Mouse (Mus musculus): ENCODE data around the gene Gm49337.

Gm49337 gene

DNA sequence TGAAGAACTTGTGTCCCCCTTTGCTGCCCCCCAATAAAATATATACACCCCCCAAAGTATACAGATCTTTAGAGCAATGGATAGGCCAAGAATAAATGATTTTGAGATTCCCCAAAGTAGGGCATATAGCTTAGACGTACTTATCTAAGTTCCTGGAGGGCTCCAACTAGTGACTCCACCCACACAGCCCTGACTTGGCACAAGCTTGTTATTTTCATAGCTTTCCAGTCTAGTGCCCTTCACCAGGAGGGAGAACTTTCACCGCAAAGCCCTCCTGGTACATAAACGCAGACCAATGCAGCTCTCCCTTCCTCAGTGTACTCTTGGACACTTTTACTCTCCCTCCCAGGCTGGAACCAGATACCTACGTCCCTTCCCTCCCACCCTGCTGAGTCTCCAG lies 11.0 kb upstream of the Gm49337 start:
- in situ Hi-C loops (cut with MboI, MseI) = no loop called here

DNA sequence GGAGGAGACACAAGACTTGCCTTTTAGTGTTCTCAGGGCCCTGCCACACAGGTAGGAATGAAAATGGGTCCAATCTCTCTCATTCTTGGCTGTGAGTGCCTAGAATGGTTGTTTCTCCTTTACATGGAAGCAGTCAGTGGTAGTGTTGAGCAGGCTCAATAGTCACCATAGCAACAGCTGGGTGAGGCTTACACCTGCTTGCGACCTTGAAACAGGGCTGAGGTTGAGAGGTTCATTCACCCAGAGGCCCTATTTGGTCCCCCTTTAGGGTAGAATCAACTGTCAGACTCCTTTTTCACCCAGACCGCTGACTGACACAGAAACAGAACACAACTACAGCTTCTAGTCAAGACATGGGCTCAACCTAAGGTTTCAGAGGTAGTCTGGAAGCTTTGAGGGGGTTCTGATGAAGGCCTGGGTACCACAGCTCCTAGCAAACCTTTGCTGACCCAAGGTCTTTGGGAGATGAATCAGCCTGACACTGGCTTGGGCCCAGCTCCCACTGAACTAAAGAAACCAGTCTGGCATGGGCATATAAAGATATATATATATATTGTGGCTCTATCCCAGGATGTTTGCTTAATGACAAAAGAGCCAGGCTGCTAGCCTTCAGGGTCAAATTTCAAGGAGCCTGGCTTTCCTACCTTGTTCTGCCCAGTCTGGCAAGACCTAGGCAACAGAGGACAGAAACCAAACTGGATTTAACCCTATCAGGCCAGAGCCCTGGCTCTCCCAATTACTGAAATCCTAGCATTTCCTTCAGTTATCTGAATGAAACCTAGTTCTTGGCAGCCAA lies 8.2 kb upstream of the Gm49337 start:
- in situ Hi-C loops (cut with MboI, MseI) = no loop called here

DNA sequence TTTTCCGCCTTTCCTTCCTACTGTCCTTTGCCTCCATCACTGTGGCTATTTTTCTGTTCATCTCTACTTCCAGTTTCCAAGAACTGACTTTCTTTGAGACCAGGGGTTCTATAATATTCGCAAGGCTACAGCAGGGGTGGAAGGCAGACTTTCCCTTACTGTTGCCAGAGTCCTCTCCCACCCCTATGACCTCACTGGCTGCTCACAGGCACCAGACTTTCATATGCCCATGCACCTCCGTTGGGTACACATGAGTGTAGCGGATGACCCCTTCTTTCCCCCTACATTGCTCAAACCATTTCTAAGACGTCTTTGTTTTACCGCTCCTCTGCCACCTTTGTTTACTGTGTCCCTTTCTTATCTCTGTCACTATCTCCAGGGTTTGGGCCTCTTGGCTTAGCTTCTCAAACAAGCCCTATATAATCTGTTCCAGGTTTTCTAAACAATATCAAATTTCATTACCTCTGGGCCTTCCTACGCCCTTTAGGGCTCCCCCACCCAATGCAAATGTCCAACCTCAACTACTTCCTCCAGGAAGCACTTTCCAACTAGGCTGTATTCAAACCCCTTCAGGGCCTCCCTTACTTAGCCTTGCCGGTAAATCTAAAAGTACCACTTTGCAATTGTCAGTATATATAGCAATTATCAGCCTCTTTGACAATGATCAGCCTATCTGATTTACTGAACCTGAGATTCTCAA lies 7.3 kb upstream of the Gm49337 start:
- in situ Hi-C loops (cut with MboI, MseI) = no loop called here

DNA sequence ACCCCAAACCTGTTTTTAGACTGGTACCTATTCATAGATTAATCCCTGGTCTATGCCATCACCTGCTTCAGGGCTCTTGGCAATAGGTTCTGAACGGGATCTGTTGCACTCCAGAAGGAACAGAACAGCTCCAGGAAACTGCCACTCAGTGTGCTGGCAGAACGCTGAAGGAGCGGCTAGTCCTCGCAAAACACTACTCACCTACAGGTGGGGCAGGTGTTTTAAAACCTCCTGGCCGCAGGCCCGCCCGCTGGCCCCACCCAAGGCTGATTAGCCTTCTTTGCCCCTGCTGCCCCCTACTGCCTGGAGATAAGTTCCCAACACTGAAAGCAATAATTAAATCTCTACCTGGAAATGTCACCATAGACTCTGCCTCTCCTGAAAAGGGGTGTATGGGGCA lies 5.8 kb upstream of the Gm49337 start, which contains the start of gene Tspan1:
Tspan1 (minus strand) TSS at position 198 of the 400 bp plus-strand sequence.
- in situ Hi-C loops (cut with MboI, MseI) = no loop called here

DNA sequence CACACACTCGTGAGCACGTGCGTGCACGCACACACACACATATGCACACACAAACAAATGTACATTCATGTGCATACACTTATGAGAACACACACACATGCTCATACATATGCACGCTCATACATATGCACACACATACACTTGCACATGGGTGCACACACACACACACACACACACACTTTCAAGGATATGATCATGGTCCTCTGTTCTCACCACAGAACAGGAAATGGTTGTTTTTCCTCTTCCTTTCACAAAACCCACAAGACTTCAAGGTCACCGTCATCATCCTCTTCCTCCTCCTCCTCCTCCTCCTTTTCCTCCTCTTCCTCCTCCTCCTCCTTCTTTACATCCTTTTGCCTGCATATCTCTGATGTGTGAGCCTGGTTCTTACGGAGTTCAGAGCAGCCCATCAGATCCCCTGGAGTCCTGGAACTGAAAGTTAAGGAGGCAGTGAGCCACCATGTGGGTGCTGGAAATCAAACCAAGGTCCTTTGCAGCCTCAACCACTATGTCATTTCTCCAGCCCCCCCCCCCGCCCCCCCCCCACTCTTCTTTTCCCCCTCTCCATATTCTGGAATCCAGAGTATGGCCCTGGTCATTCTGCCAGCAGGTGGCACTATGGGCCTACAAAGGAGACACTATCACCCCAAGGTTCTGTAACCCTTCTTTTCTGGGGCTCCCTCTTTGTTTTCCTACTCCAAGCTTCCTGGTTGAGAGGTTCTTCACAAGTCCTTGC lies 4.4 kb upstream of the Gm49337 start:
- in situ Hi-C loops (cut with MboI, MseI) = no loop called here

DNA sequence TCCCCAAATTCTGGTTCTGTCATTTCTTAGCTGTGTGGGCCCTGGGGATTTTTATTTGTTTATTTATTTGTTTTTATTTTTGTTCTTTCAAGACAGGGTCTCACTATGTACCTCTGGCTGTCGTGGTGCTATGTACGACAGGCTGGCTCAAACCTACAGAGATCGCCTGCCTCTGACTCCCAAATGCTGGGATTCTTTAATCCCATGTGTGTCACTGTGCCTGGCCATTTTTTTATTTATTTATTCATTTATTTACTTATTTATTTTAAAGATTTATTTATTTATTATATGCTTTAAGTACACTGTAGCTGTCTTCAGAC lies 3.9 kb upstream of the Gm49337 start:
- in situ Hi-C loops (cut with MboI, MseI) = no loop called here

DNA sequence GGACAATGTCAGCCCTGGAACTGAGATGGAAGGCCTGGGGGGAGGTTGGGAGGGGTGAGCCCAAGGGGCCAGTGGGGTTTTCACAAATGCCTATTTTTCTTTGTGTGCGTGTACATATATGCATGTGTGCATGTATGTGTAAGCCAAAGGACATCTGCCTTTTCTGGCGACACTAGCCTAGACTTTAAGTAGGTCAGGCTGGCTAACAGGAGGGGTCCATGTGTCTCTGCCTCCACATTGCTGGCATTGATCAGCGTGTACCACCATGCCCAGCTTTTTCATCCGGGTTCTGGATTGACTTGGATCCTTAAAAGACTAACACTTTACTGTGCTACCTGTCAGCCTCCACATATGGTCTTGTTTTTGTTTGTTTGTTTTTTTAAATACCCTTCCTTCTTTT lies 568 bp downstream of the Gm49337 start:
- in situ Hi-C loops (cut with MboI, MseI) = loop anchor here (5.0 kb wide), 2 partner anchors 69 to 74 kb away; no protein-coding TSS in a partner anchor

DNA sequence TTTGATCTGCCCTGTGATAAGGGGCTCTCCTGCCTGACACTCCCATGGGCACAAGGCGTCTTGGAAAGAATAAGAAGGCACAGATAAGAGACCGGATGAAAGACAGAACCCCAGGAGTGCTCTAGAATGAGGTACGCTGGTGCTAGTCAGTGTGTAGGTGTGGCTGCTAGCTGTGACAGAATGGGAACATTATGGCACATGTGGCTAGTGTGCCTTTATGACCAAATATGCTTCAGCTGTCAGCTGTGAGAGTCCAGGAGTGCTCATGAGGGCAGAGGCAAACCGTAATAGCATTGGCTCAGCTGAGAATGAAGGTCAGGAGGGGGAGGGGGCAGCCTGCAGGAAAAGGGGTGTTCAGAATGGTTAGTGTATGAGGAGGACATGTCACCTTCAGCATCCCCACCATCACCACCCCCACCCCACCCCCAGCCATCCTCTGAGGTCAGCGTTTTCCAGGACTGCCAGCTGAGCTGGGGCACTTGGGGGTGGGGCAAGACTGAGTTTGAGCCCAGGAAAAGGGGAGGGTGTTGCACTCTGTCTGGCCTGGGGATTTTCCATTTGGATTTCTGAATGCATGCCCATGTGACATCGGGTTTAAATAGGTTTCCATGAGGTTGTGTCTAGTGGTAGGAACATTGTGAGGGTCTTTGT lies 1.4 kb downstream of the Gm49337 start:
- in situ Hi-C loops (cut with MboI, MseI) = loop anchor here (5.0 kb wide), 2 partner anchors 68 to 73 kb away; no protein-coding TSS in a partner anchor

DNA sequence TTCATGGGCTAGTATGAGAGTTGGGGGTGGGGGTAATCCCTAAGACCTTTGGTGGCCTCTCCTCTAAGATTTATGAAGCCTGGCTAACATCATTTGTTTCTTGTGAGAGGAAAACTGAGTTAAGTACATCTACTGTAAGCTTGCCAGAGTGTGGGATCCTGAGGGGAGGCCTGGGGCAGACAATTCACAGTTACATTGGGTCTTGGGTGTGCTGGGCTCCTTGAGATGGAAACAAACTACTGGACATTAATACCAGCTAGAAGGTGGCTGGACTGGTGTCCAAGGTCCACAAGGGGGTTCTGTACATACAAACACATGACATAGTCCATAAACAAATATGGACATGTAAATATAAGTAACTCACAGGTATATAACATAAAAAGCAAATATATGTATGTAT lies 2.0 kb downstream of the Gm49337 start:
- in situ Hi-C loops (cut with MboI, MseI) = no loop called here

DNA sequence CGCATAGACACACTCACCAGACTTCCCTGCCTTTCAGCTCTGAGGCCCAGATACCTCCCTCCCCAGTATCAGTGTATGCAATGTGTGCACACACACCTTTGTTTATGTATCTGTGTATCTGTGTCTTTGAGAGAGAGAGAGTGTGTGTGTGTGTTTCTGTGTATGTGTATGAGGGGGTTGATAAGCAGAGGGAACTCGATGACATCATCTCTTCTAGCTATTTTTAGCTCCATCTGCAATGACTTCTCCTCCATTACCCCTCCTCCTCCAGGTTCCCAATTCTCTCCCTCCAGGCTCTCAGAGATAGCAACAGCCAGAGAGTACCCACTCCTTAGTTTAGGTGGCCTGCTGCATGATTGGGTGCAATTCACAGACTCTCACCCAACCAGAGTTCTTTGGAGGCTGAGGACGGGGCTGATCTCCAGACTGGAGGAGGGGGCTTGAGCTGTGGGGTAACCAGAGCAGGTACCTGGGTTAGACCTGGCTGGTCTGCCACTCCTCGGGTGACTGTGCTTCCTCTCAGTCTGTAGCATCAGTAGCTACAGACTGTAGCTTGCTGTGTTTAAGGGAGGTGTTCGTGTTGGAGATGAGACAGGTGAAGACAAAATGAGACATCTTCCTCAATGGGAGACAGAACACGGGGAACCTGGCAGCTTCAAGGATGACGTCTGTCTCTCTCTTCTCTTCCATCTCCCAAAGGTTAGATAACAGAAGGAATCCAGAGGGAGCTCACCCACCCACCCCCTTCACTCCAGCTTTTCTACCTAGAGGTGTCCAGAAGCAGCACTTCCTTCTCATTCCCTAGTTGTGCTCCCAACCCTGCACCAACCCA lies 2.7 kb downstream of the Gm49337 start:
- in situ Hi-C loops (cut with MboI, MseI) = no loop called here

DNA sequence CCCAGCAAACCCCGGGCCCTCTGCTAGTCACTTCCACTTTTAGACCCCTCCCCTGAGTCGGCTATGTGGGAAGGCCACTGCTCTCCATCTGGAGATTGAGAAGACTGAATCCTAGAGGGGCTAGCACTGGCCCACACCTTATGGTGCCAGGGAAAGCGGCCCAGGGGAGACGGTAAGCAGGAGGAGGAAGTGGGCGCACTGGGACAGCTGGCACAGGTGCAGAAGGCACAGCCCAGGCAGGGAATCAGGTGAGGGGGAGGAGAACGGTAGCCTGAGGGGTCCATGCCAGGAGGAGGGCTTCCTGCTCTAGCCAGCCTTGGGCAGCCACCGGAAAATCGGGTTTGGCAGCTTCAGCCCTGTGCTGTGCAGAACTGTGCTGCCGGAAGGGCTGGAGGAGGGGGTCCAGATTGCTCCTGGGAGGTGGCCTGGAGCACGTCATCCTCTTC lies 3.4 kb downstream of the Gm49337 start:
- in situ Hi-C loops (cut with MboI, MseI) = no loop called here

DNA sequence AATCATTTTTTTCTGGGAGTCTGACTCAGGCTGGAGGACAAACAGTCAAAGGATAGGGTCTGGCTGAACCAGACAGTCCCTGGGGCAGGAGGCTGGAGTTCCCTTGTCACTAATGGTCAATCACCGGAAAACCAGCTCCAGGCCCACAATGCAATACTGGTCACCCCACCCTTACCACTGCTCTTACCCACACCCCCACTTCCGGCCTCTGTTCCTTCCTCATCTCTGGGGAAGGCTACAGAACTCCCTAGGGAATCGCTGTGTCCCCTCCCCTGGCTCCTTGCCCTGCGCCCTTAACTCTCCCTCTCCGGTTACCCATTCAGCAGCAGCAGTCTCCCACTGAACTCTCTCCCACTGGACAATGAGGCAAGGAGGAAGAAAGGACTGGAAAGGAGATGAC lies 4.0 kb downstream of the Gm49337 start:
- in situ Hi-C loops (cut with MboI, MseI) = no loop called here

DNA sequence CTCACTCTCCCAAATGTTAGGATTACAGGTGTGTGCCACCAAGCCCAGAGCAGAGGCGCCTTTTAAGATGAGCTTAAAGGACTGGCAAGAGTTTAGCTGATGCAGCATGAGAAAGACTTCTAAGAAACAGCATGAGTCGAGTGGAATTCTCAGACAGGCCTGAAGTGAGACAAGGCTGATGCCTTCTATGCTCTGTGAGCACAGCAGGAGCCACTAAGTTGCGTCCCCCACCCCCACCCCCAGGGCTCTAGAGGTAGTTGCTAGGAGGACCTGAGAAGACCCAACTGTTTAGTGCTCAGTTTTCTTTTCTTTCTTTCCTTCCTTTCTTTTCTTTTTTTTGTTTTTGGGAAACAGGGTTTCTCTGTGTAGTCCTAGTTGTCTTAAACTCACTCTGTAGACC lies 8.9 kb downstream of the Gm49337 start:
- in situ Hi-C loops (cut with MboI, MseI) = no loop called here

DNA sequence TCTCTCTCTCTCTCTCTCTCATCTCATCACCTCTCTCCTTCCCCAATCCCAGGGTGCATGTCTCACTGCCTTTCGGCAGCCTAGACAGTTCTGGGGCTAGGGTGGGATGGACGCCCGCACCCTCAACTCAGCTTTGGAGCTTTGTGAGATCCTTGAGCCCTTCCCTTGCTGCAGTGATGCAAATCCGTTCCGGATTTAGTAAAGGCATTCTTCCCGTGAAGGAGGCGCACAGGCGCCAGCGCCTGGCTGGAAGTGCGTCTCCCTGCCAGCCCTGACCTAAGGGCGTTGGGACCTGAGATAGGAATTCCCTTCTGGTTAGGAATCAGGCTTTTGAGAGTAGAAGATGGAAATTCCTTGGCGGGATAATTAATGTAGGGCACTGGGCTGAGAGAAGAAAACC lies 9.6 kb downstream of the Gm49337 start:
- in situ Hi-C loops (cut with MboI, MseI) = no loop called here

DNA sequence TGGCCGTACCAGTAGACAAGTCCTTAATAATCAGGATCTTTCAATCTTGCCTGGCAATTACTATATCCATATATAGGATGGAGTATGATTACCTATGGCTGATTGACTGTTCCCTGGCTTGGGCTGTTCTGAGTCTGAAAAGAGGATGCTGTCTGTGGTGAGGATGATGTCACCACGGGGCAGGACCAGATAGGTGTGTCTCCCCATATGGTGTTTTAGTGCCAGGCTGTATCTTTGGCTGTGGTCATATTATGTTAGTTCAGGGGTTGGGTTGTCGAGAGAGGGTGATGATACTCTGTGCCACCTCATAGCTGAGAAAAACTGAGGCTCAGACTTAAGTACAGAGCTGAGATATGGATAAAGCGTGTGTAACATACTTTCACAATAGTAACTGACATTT lies 11.9 kb downstream of the Gm49337 start:
- in situ Hi-C loops (cut with MboI, MseI) = no loop called here

DNA sequence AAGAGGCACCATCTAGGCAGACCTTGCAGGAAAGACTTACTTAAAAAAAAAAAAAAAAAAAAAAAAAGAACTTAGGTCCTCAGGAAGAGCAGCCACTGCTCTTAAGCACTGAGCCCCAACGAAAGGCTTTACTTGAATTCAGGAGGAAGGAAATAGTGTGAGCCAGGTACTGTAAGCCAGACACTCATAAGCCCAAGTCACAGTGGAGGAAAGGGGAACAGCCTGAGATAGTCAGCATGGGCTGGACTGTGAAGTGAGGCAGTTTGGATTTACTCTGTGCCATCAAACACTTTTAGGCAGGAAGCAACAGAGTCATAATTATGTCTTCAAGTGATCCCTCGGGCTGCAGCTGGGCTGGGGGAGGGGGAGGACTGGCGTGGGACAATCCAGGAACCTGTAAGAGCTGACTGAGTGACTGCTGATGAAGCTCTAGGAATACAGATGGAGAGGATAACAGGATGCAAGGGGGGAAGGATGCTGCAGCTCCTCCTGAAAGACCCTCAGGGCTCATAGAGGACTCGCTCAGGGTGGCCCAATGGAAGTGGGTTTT lies 19.2 kb downstream of the Gm49337 start:
- in situ Hi-C loops (cut with MboI, MseI) = no loop called here

DNA sequence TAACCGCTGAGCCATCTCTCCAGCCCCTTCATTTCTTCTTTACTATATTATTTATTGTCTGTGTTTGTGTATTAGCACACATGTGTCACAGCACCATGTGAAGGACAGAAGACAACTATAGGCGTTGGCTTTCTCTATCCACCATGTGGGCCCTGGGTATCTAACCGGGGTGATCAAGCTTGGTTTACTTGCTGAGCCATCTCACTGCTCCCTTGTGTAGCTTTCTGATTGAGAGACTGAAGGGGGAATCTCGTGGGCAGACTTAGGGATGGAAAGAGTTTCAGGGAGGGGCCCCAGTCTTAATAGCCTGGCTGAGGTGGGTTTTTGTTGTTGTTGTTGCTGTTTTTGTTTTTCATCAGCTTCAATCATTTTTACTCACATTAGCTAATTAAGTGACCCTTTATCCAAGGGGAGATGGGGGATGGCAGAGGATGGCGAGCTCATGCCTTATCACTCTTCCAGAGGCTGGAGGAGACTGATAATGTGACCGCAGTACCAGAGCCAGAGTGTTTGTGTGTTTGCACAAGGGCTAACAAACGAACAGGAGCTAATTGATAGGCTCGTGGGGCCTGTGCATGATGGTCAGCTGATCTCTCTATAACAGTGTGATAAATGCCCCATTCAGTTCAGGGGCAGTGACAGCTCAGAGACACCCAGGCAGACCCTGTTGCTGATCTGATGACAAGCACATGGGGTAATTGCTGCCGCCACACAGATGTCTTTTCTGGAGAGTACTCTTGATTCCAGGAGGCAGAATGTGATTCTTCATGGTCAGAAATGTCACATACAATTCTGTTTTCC lies 20.6 kb downstream of the Gm49337 start:
- in situ Hi-C loops (cut with MboI, MseI) = no loop called here

DNA sequence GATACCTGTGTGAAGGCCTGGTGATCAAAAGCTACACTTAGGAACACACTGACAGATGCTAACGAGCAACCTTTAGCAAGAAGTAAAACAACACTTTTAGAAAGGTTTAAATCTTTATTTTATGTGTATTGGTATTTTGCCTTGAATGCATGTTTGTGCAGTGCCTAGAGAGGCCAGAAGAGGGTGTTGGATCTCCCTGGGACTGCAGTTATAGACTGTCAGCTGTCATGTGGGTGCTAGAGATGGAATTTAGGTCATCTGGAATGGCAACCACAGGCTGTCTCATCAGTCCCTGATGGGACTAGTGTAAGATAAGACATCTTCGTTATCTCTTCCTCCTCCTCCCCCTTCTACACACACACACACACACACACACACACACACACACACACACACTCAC lies 25.2 kb downstream of the Gm49337 start:
- in situ Hi-C loops (cut with MboI, MseI) = no loop called here

DNA sequence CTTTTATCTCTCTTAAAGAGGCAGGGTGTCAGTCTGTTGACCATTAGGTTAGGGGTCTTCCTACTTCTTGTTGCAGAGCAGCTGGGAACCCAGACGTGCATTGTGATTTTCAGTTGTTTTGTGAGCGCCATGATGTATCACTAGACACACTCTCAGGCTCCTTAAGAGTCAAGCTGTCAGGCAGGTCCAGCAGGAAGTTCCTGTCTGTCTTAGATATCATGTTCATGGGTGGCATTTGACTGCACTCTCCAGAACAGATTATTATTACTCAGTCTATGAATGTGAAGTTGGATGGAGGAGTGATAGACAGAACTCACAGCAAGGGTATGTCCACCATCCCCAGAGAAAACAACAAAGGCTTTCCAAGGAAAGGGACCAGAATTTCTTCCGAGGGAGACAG lies 31.2 kb downstream of the Gm49337 start:
- in situ Hi-C loops (cut with MboI, MseI) = no loop called here

DNA sequence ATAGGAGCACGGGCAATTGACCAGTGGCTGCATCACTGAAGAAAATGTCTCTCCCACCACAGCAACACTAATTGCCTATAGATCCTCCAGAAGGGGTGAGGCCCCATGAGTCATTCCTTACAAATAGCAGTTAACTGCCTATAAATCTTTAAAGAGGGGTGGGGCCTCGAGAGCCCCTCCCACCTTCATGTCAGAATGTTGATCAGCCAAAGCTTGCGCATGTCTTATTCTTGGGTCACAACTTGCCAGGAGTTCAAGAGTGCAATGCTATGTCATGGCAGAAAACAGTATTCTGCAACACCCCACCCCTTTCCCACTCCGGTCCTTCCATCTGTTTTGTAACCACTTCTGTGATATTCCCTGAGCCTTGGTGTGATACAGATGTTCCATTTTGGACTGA lies 33.3 kb downstream of the Gm49337 start:
- in situ Hi-C loops (cut with MboI, MseI) = no loop called here

Data from T-helper 17 cell (primary cell).